Mouse (Mus musculus) liver, embryonic 16.5 days (tissue): ENCODE data around the gene Gm26938. TPM values are rescaled to one million over a fixed set of nuclear protein-coding genes. Genes with fewer than 3 reads are reported as not detected.
A peak's percentile ranks its signal among the peaks of the same experiment; 100 is the strongest.

Source experiments
- ATAC-seq: fragments of 200-750 bp; cut with Nextera tagmentation; 2 replicates; pipeline ENCODE4 v1.8.0; 2017; ENCODE audit warnings: low read depth, mild to moderate bottlenecking, moderate number of reproducible peaks, moderate library complexity
- H3K27ac ChIP-seq: fragments of 300-500 bp; sonication (generic); 2 replicates; pipeline ENCODE4 v1.5.1; 2014; ENCODE audit warnings: mild to moderate bottlenecking, low read length
- H3K27me3 ChIP-seq: fragments of 300-500 bp; sonication (generic); 2 replicates; pipeline ENCODE4 v1.6.1; 2014; ENCODE audit warnings: low read depth, low read length, mixed read lengths; ENCODE audit not compliant: control insufficient read depth, insufficient read depth
- H3K36me3 ChIP-seq: fragments of 300-500 bp; sonication (generic); 2 replicates; pipeline ENCODE4 v1.6.1; 2014; ENCODE audit warnings: mild to moderate bottlenecking; ENCODE audit not compliant: control insufficient read depth, insufficient read depth
- H3K4me1 ChIP-seq: fragments of 300-500 bp; sonication (generic); 2 replicates; pipeline ENCODE4 v1.6.1; 2014; ENCODE audit warnings: low read depth, low read length, mixed read lengths; ENCODE audit not compliant: control insufficient read depth
- H3K4me2 ChIP-seq: fragments of 300-500 bp; sonication (generic); 2 replicates; pipeline ENCODE4 v1.6.1; 2014; ENCODE audit warnings: low read depth, low read length, mixed read lengths
- H3K4me3 ChIP-seq: fragments of 300-500 bp; sonication (generic); 2 replicates; pipeline ENCODE4 v1.5.1; 2014; ENCODE audit warnings: low read depth, mild to moderate bottlenecking, low read length
- H3K9ac ChIP-seq: fragments of 300-500 bp; sonication (generic); 2 replicates; pipeline ENCODE4 v1.6.1; 2014; ENCODE audit warnings: low read depth, low read length
- H3K9me3 ChIP-seq: fragments of 300-500 bp; sonication (generic); replicated peaks from 2 replicates; pipeline ENCODE4 v1.6.1; 2016; ENCODE audit warnings: low read length; ENCODE audit not compliant: control insufficient read depth
- WGBS: fragments of 180-500 bp; shearing (Covaris S2); extraction: QIAGEN DNeasy Blood & Tissue Kit; methylation state at CpG from one replicate; pipeline ENCODE4 v1.1.7; 2014; ENCODE audit not compliant: insufficient replicate concordance; 5-methylcytosine and 5-hydroxymethylcytosine counted together
- polyA plus RNA-seq: library from polyadenylated mRNA; unstranded; fragments of >200 nt; fragmentation: Nextera tagmentation; extraction: Ambion mirVana; gene quantifications from 2 replicates; pipeline ENCODE4 v1.2.1, GENCODE M21; 2015

Gene Gm26938
- polyA plus RNA-seq, 1 experiment from 2014 or later = 0.14 TPM

DNA sequence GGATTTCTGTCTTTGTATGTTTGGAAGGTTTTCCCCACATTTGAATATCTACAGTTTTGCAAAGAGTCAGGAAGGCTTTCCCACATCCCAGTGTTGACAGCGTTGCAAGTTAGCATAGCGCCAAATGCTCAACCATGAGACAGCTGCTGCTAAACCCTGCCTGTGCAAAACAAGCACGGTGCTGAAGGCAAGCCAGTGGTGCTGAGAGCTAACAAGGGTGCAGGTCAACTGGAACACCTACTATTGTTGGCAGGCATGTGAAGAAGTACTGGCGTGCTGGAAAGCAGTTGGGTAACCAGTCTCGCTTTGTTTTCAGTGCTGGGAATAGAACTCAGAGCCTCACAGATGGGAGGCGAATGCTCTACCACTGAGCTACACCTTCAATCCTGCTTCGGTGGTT, 9.5 kb upstream of the Gm26938 start:
- no peaks in the 10 kb centered on the region for H3K9me3 ChIP-seq
- H3K27ac ChIP-seq = no peak overlapping the region
- H3K4me1 ChIP-seq = no peaks in the 10 kb centered on the region; the same call in 1 of the 2 replicates
- no peak for ATAC-seq
- WGBS = 68% methylated on average over 7 of the region's 7 CpGs
- no peak overlapping the region for H3K4me3 ChIP-seq
- H3K27me3 ChIP-seq = no peaks in the 10 kb centered on the region
- no peak overlapping the region for H3K4me2 ChIP-seq
- no peaks in the 10 kb centered on the region for H3K36me3 ChIP-seq
- H3K9ac ChIP-seq = no peak overlapping the region

DNA sequence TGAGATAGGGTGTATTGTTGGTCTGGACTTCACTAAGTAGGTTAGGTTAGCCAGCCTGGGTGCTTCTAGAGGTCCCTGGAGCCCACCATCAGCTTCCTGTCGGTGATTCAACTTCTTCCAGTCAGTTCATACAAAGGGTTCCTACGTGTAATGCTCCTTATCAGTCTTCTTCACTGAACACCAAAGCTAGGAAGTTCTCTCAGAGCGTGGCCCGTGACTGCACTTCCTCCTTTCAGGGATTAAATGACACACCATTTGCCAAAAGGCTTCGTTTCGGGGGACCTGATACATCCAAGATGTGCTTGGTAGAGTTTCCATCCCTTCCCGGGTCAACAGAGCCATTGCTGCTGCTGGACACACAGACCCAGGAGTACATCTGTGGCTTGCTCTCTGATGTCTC, 5.9 kb upstream of the Gm26938 start:
- no peak for ATAC-seq
- H3K4me3 ChIP-seq = no peak overlapping the region
- H3K27ac ChIP-seq = no peak overlapping the region
- no peaks in the 10 kb centered on the region for H3K36me3 ChIP-seq
- no peak overlapping the region for H3K4me2 ChIP-seq
- no peaks in the 10 kb centered on the region; the same call in 1 of the 2 replicates for H3K4me1 ChIP-seq
- H3K9me3 ChIP-seq = no peaks in the 10 kb centered on the region
- 25% methylated on average over 7 of the region's 7 CpGs for WGBS
- no peak overlapping the region for H3K9ac ChIP-seq
- H3K27me3 ChIP-seq = no peaks in the 10 kb centered on the region

DNA sequence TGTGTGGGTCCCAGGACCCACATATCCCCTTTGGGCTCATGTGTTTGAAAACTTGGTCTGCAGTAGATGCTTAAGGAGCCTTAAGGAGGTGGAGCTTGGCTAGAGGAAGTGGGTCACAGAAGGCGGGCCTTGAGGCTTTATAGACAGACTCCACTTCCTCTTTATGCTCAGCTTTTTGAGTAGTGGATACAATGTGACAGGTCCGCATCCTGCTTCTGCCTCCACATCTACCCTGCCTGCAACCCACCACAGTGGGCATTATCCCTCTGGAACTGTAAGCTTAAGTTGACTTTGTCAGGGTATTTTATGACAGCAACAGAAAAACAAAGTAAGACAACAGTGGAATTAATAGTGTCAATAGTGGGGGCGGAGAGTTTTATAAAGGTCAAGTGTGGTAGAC, 4.5 kb upstream of the Gm26938 start:
- H3K4me3 ChIP-seq = no peak overlapping the region
- no peaks in the 10 kb centered on the region for H3K9me3 ChIP-seq
- H3K4me2 ChIP-seq = no peak overlapping the region
- no peaks in the 10 kb centered on the region for H3K36me3 ChIP-seq
- peaks cover 6% of the 10 kb centered on the region for H3K4me1 ChIP-seq
- ATAC-seq = no peak
- no peaks in the 10 kb centered on the region for H3K27me3 ChIP-seq
- 48% methylated on average over 3 of the region's 3 CpGs for WGBS
- no peak overlapping the region for H3K9ac ChIP-seq
- no peak overlapping the region for H3K27ac ChIP-seq

DNA sequence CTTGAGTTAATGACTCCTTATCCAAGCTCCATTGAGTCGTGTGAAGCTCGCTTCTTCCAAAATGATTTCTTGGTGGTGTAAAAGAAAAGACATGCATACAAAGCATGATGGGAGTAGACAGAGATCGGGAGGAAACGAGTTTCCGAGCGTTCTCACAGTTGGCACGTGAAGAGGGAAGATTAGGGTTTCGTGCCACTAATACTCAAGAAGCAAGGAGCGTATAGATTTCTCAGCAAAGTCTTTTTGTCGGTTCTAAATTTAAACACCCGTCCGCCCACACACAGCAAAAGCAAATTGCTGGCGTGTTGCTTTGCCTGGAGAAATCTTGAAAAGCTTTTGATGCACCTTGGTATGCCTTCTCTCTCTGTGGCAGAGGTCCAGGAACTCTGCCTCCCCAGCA, 3.2 kb upstream of the Gm26938 start:
- no peak overlapping the region for H3K4me2 ChIP-seq
- no peaks in the 10 kb centered on the region for H3K36me3 ChIP-seq
- no peak overlapping the region for H3K27ac ChIP-seq
- no peak overlapping the region for H3K9ac ChIP-seq
- no peak for ATAC-seq
- no peak overlapping the region for H3K4me3 ChIP-seq
- no peaks in the 10 kb centered on the region for H3K27me3 ChIP-seq
- peaks cover 10% of the 10 kb centered on the region for H3K4me1 ChIP-seq
- WGBS = 61% methylated on average over 13 of the region's 13 CpGs
- no peaks in the 10 kb centered on the region for H3K9me3 ChIP-seq

DNA sequence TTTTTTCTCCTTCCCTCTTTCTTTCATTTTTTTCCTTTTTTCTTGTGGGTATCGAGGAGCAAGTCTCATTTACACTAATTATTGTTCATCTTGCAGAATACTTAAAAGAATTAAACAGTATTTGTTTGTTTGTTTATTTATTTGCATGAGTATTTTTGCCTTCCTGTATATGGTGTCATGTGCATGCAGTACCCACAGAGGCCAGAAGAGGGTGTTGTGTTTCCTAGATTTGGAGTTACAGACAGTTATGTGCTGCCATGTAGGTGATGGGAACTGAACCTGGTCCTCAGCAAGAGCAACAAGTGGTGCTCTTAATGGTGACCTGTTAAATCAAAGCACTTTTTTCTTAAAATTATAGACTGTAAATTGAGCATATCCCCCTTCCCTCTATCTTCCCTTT, 1.4 kb upstream of the Gm26938 start:
- Histone ChIP-seq H3K4me3 (no peak overlapping the region), H3K4me1 (peaks cover 12% of the 10 kb centered on the region), H3K9me3 (no peaks in the 10 kb centered on the region), H3K9ac (no peak overlapping the region), H3K4me2 (no peak overlapping the region), H3K36me3 (peaks cover 5% of the 10 kb centered on the region; the same call in 1 of the 2 replicates), H3K27me3 (no peaks in the 10 kb centered on the region), H3K27ac (no peak overlapping the region)
- ATAC-seq = no peak
- 74% methylated on average over 1 of the region's 1 CpGs for WGBS

DNA sequence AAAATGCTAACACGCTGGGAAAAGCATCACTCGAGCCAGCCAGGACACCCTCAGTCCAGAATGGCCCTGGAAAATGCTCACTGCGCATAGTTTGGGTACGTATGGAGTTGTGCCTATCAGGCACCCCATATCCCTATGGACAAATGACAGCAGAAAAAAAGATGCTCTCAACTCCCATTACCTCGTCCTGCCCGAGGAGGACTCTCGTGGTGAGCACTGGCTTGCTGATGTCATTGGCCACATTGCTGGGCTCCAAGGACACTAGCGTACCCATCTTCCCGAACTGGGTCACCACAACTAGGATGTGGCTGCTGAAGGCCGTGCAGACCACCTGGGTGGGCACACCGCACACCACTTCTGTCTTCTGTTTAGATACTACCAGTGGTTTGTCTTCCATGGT, 260 bp downstream of the Gm26938 start:
- ATAC-seq = no peak
- WGBS = 33% methylated on average over 11 of the region's 11 CpGs
- Histone ChIP-seq H3K36me3 (peaks cover 6% of the 10 kb centered on the region; the same call in 1 of the 2 replicates), H3K4me1 (peaks cover 20% of the 10 kb centered on the region), H3K4me3 (peak overlapping the region; percentile 93), H3K27ac (no peak overlapping the region; the same call in 1 of the 2 replicates), H3K9me3 (no peaks in the 10 kb centered on the region), H3K27me3 (no peaks in the 10 kb centered on the region), H3K9ac (peak overlapping the region; percentile 91), H3K4me2 (peak overlapping the region; percentile 91)

DNA sequence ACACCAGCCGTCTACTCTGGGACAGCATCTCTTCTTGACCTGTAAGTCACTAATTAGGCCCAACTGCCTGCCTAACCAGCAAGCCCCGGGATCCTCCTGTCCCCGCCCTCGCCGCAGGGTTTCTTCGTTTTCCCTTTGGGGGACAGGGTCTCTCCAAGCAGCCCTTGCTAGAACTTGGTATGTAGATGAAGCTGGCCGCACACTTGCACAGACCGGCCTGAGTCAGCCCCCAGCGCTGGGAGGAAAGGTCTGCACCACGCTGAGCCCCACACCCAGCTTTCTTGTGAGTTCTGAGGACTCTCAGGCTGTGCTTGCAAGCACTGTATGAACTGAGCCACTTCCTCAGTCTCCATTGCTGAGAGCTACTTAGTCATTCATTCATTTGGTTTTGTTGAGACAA, 1.7 kb downstream of the Gm26938 start:
- no peaks in the 10 kb centered on the region for H3K9me3 ChIP-seq
- 86% methylated on average over 10 of the region's 10 CpGs for WGBS
- H3K36me3 ChIP-seq = peaks cover 6% of the 10 kb centered on the region; the same call in 1 of the 2 replicates
- no peak overlapping the region for H3K9ac ChIP-seq
- peaks cover 20% of the 10 kb centered on the region for H3K4me1 ChIP-seq
- no peaks in the 10 kb centered on the region for H3K27me3 ChIP-seq
- no peak overlapping the region for H3K4me2 ChIP-seq
- ATAC-seq = no peak
- no peak overlapping the region for H3K27ac ChIP-seq
- no peak overlapping the region for H3K4me3 ChIP-seq

DNA sequence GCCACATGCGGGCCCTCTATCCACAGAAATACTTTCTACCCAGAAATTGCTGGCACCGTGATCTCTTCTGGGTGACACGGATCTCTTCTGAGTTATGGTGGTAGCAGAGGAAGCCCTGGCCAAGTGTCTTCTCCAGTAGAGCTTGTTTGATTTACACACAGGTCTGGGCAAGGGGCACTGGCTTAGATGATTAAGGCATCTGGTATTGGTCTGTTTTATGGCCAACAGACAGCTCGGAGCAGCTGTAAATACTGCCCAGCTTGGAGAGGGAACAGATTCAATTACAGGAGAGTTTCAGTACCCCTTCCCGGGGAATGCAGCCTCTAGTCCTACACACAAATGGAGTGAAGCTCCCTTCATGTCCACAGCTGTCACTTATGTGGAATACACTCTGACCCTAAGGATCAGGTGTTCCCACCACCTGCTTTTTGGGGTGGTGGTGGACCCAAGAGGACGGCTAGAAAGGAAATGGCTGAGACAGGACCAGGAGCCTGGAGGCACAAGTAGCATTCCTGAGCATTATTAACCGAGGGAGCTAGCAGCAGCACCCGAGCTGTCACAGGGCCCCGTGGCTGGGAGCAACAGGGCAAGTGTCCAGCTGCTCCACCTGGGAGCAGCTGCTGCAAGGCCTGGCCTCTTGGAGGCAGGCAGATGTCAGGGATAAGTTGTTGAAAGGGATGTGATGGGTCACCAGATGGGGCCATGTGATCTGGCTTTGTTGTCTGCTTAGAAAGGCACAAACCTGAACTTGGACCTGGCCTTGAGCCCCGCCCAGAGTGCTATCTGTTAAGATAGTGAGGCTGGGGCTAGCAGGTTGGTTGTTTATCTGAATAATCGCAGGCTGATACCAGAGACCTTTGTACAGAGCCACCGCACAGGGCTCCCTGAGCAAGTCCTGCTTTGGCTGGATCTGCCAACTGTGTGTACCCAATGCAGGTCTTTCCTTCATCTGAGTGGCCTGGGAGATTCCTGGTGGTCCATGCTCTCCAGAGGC, 4.4 kb downstream of the Gm26938 start:
- Histone ChIP-seq H3K4me1 (peaks cover 43% of the 10 kb centered on the region), H3K36me3 (peaks cover 6% of the 10 kb centered on the region; the same call in 1 of the 2 replicates), H3K4me3 (no peak overlapping the region), H3K4me2 (no peak overlapping the region), H3K9ac (no peak overlapping the region), H3K27me3 (no peaks in the 10 kb centered on the region), H3K9me3 (no peaks in the 10 kb centered on the region), H3K27ac (peak overlapping the region; percentile 27; the same call in 1 of the 2 replicates)
- 58% methylated on average over 12 of the region's 12 CpGs for WGBS
- no peak for ATAC-seq

DNA sequence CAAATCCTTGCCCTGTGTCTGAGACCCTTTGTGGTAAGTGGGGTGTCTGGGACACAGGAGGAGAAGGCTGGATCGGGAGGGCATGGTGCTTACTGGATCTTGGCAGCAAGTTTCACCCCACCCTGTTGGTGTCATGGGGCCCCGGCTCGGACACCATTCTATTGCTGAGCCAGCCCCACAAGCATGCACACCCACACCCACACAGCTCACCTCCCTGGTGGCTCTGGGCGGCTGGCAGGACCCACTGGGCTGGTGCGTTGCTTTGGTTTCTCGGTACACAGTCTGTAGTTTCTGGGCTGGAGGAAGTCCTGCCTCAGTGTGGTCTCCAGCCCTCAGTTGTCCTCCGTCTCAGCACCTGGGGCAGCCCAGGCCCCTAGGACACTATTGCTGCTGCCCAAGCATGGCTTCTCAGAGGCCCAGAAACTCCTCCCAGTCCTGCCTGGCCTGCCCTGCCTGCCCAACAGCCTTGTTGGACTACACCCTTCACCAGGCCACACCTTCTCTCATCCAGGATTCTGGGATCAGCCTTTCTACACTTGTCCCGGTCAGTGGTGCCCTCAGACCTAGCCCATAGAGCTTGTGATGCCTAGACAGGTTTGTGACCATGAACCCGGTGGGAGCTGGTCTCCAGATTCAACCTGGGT, 6.5 kb downstream of the Gm26938 start, which contains the start of gene Tmem184a:
Gene Tmem184a, minus strand, starts transcription at position 380 of the 644 bp plus-strand sequence.
- no peak for ATAC-seq
- WGBS = 80% methylated on average over 9 of the region's 9 CpGs
- Histone ChIP-seq H3K4me2 (no peak within 1 kb of the TSS), H3K4me3 (no peak within 1 kb of the TSS), H3K9me3 (no peaks in the 10 kb centered on the region), H3K36me3 (peaks cover 6% of the 10 kb centered on the region; the same call in 1 of the 2 replicates), H3K4me1 (peaks cover 45% of the 10 kb centered on the region), H3K9ac (peak within 1 kb of the TSS; percentile 44; the same call in 1 of the 2 replicates), H3K27ac (peak within 1 kb of the TSS; percentile 76), H3K27me3 (no peaks in the 10 kb centered on the region)
